Mouse (Mus musculus): Measurements from ENCODE around the gene Dnajc12.
A peak's percentile ranks its signal among the peaks of the same experiment; 100 is the strongest.
"Not testable (repeated sequence)": the region's sequence is repeated elsewhere in the genome, so short reads cannot be mapped to it uniquely, and the experiment has no call there.

Gene Dnajc12

DNA sequence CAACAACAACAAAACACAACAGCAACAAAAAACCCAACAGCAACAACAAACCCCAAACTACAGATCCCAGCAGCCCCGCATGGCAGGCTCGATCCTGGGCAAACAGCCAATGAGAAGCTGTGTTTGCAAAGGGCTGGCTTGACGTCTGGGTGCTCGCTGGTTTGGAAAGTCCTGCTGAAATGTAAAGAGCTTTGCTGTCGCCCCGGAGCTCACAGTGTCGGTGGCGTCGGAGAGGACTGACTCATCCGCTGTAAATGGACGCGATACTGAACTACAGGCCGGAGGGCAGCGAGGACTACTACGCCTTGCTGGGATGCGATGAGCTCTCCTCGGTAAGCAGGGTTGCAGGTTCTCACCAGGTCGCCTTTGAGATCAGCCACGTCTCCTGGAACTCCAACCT lies 4.2 kb downstream of the Dnajc12 start:
- peak; percentile 77 for DNase-seq (ENCODE audit: low spot score)

DNA sequence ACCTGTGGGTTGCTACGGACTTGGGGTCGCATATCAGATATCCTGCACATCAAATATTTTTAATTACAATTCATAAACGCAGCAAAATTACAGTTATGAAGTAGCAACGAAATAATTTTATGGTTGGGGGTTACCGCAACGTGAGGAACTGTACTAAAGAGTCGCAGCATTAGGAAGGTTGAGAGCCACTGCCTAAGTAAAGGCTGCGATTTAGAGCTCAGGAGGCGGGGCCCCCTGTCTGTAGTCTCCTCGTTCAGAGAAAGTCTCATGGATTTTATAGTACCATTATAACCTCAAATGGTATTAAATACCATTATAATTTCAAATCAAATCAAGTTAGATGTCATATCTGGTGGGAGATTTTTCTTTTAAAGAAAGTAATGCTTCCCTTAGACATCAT lies 4.7 kb downstream of the Dnajc12 start:
- peak; percentile 27 for DNase-seq (ENCODE audit: low spot score)

DNA sequence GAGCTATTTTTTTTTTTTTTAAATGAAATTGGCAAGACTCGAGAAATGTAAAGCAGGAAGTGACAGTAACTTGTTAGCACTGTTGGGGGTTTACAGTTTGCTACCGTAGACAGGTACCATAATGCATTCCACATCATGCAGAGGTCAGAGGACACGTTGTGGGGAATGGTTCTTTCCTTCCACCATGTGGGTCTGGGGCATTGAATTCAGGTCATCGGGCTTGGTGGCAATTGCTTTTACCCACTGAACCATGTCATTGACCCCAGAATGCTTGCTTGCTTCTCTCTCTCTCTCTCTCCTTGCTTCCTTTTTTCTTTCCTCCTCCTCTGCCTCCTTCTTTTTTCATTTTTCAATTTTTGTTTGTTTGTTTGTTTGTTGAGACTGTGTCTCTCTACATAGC lies 6.7 kb downstream of the Dnajc12 start:
- DNase-seq (ENCODE audit: low spot score) = no peak

DNA sequence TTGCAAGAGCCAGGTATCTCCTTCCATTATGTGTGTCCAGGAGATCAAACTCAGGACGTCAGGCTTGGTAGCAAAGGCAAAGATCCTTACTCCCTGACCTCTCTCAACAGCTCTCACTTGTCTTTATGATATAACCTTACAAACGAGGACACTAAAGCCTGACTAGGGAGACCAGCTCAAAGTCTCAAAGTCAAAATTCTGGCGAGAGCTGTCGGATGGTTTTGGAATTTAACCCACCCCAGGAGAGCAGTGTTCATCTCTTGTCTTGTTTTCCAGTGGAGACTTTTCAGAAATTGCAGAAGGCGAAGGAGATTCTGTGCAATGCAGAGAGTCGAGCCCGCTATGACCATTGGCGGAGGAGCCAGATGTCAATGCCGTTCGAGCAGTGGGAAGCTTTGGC lies 14.7 kb downstream of the Dnajc12 start:
- DNase-seq (ENCODE audit: low spot score) = no peak

DNA sequence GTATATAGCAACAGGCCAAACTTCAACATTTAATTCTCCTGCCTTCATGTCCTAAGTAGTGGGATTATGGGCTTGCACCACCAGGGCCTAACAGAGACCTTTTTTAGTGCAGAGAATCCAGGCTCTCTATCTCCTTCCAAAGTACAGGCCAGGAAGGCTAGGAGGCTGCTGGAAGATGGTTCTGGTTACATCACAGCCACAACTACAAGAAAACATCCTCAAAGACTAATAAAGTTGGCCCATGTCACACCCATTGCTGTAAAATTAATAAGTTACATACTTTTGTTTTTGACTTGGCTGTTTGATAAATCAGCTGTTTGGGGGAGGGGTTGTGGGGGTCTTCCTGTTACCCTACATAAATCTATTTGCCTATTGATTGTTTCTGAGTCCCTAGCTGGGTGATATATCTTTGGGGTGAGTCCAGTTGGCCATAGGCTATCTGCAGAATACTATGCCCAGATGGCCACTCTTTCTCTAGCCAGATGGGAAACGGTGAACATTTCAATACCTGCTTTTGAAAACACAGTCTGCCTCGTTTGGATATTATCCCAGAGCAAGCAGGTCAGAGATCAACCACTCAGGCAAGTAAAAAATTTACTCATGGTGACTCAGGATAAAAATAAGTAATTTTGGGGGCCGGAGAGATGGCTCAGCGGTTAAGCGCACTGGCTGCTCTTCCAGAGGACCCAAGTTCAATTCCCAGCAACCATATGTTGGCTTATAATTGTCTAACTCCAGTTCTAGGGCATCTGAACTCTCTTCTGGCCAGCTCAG lies 20.7 kb downstream of the Dnajc12 start:
- DNase-seq (ENCODE audit: low spot score) = no peak

DNA sequence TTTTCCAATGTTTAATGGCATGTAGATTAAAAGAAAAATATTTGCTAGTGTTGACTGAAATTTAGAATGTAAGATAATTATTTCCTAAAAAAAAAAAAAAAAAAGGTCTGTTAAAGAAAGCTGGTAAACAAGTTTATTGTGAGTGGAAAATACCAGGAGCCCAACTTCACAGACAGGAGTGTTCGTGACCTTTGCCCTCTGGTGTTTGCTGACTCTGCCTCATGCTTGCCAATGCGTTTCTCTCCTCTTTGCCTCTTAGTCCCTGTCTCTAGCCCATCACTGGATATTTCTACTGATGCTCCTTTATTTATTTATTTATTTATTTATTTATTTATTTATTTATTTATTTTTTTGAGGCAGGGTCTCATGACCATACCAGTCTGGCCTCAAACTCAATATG lies 21.4 kb downstream of the Dnajc12 start:
- no peak for DNase-seq (ENCODE audit: low spot score)

DNA sequence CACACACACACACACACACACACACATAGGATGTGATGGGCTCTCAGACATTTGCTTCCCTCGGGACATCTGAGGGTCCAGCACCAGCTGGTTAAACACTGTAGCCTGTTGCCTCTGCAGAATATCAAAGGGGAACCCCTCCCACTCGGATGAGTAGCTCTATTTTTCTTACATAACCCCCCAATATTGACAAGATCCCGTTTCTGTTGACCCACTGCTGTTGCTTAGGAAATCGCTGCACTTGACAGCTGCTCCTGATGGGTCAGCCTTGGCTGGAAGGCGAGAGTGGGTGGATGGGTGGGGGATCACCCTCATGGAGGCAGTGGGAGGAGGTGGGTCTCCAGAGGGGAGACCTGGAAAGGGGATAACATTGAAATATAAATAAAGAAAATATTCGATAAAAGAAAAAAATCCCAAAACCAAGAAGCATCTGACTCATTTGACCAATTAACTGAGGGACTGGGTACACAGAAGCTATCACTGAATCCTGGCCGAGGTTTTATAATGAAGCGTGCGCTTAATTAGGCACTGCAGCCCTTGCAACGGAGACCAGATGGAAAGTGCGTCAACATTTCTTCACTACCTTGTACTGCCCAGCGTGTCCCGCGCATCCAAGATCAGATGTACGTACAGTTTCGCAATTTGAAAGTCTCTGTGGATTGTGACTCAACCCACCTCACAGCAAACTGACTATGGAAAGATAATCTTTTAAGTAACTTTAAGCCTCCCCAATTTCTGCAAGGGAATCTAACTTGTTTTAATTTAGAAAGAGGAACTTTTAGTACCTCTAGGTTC lies 28.1 kb downstream of the Dnajc12 start:
- no peak for DNase-seq (ENCODE audit: low spot score)

- DNase-seq (ENCODE audit: low spot score) = not testable (repeated sequence)
These were observed 29.4 kb downstream of the Dnajc12 start for GRCm38 (mm10) chr10:63411674-63412073.

- DNase-seq (ENCODE audit: low spot score) = no peak
These were observed 30.5 kb downstream of the Dnajc12 start for GRCm38 (mm10) chr10:63412756-63413155.

GRCm38 (mm10) chr10:63415287-63415686 lies 33.0 kb downstream of the Dnajc12 start:
- no peak for DNase-seq (ENCODE audit: low spot score)

DNA sequence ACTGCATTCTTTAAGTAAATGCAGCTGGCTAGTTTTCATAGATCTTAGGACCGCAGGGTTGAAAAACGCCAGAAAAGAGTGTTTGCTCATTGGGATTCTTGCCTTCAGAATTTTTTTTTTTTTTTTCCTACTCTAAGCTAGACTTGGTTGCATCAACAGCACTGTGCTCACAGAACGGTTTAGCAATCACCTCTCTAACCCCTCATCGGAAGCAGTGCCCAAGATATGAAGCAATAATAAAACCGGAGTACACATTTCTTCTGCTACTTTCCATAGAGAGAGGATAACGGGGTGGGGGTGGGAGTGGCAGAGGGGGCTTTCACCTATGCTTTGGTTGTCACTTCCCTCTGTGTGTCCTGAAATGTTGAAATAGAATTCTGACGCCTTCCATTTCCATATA lies 33.6 kb downstream of the Dnajc12 start:
- no peak for DNase-seq (ENCODE audit: low spot score)

DNA sequence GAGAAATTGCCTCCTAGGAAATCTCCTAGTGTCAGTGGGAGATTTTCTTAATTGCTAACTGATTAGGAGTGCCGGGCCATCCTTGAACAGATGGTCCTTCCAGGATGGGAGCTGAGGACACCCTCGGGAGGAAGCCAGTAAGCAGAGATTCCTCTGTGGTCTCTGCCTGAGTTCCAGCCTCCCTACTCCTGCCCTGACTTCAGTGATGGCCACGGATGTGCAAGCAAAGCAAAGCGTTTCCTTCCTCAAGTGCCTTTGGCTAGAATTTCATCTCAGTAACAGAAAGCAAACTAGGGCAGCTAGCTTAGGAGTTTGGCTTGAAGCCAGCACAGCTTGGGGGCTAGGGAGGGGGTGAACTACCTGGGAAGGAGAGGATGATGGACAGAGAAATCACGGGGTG lies 34.8 kb downstream of the Dnajc12 start:
- no peak for DNase-seq (ENCODE audit: low spot score)

DNA sequence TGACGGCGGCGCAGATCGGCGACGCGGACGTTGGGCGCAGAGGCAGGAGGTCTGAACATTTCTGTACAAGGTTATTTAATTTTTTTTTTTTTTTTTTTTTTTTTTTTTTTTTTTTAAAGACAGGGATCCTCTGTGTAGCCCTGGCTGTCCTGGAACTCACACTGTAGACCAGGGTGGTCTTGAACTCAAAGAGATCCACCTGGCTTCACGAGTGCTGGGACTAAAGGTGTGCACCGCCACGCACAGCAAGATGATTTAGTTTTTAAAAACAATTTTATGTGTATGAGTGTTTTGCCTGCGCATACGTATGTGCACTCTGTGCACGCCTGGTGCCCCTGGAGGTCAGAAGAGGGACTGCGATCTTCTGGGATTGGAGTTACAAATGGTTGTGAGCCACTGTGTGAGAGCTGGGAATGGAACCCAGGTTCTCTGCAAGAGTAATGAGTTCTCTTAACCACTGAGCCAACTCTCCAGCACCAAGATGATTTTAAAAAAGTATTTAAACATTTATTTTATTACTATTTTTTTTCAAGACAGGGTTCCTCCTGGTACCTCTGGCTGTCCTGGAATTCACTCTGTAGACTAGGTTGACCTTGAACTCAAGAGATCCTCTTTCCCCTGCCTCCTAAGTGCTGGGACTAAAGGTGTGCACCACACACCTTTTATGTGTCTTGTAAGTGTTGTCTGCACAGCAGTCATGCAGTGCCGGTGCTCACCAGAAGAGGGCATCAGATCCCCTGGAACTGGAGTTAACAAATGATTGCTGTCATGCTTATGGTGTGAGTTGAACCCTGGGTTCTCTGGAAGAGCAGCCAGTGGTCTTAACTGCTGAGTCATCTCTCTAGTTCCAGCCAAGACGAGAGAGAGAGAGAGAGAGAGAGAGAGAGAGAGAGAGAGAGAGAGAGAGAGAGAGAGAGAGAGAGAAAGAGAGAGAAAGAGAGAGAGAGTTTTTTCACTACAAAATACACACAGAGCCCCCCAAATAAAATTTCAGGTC lies 39.8 kb downstream of the Dnajc12 start, which contains the start of gene Gm7075:
Gene Gm7075 (minus strand): TSS at position 51 of the 997 bp plus-strand sequence.
- peak; percentile 80 for DNase-seq (ENCODE audit: low spot score)

- no peak for DNase-seq (ENCODE audit: low spot score)
These were observed 40.4 kb downstream of the Dnajc12 start for GRCm38 (mm10) chr10:63422736-63422992.

DNA sequence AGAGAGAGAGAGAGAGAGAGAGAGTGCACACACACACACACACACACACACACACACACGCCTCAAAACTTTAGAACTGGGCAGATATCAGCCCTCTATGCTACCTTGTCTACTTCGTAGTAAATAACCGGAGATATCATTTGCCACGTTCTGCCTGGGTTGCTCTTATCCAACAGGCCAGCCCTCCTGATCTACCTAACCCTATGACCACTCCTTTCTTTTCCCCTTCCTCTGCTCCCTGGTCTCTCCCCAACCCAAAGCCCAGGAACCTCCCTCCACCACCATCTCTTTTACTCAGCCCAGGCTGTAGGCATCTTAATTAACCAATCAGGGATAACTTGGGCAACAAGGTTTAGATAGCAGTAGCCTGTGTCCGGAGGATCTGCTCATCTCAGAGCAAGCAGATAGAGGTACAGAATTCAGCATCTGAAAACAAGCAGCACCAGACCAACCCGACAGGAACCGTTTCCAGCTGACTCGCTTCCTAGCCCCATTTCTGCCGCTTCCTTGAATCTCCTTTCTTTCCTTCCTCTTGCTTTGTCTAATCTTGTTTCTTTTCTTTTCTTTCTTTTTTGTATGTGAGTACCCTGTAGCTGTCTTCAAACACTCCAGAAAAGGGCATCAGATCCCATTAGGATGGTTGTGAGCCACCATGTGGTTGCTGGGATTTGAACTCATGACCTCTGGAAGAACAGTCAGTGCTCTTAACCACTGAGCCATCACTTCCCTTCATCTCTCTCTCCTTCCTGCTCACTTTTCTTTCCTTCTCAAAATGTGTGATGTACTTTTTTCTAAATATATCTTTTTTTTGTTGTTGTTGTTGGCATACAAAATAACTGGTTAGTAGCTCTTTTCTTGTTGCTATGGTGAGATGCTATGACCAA lies 41.6 kb downstream of the Dnajc12 start:
- DNase-seq (ENCODE audit: low spot score) = no peak

DNA sequence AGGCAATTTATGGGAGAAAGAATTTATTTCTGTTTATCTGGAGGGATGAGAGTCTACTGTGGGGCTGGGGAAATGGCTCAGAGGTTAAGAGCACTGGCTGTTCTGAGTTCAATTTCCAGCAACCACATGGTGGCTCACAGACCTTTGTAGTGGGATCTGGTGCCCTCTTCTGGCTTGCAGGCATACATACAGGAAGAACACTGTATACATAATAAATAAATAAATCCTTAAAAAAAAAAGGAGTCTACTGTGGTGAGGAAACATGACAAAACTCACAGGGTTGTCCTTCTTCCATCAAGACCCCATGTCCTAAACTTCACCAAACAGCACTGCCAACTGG lies 42.2 kb downstream of the Dnajc12 start:
- peak; percentile 56 for DNase-seq (ENCODE audit: low spot score)

DNA sequence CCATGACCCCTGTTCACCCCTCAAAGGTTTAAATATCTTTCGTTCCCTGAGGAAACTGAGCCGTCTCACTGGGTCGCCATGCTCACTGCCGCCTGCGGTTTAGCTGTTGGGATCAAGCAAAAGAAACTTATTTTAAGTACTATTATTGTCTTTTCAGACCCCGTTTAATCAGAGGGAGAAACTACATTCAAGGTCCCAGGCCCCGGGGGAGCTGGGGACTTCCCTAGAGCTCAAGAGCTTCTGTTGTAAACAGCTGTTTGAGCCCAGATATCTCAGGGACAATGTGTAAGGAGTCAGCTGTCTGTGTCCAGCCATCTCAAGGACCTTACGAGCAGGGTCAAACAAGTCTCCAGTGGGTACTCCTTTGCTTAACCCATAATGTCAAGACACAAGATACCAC lies 44.9 kb downstream of the Dnajc12 start:
- DNase-seq (ENCODE audit: low spot score) = peak; percentile 50

GRCm38 (mm10) chr10:63428243-63429022 lies 46.2 kb downstream of the Dnajc12 start:
- peak; percentile 52 for DNase-seq (ENCODE audit: low spot score)

GRCm38 (mm10) chr10:63429023-63429340 lies 46.7 kb downstream of the Dnajc12 start:
- DNase-seq (ENCODE audit: low spot score) = no peak

DNA sequence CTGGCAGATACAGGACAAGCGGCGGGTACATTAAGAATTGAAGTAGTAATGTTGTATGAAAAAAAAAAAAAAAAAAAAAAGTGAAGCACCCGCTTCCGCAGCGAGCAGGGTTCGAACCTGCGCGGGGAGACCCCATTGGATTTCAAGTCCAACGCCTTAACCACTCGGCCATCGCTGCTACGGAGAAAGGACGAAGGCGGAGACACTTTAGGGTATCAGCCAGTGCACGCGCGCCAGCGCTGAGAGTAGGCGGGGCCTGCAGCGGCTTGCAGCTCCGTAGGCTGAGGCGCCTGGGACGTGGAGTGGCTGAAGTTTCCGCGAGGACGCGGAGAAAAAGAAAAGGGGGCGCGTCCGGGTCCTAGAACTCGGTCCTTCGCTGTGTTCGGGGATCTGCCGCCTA lies 47.1 kb downstream of the Dnajc12 start:
- peak; percentile 99 for DNase-seq (ENCODE audit: low spot score)

- peak; percentile 88 for DNase-seq (ENCODE audit: low spot score)
These were observed 47.6 kb downstream of the Dnajc12 start, which contains the start of gene Ctnna3 for GRCm38 (mm10) chr10:63429785-63430305. Gene Ctnna3 (plus strand): TSS chr10:63430098.
